In genomic region chr10:31993205-31993604, GRCm38 (mm10) we compare ENCODE assay signal across 18 mouse cellular contexts.
A peak's percentile ranks its signal among the peaks of the same experiment; 100 is the strongest.
DNase-seq lines count a peak whose midpoint lies in the region; ATAC-seq lines count a peak whose summit lies in the region.
"Had no signal": no experiment of that assay in that cellular context is flagged by ENCODE, and none has a peak within 500 bp of the region (broad histone marks: within the 10 kb centered on the region; RNA-seq: fewer than 3 reads in every experiment).

No protein-coding gene starts in this region.

- ATAC-seq in heart, embryonic 14.5 days (ENCODE audit: insufficient number of reproducible peaks, insufficient read depth, low FRiP score, low read depth) = peak; percentile 54; the same call in 1 of the 2 replicates
- ATAC-seq: CD4-positive, CD25-positive, alpha-beta regulatory T cell, adult 4 months; inflammation-experienced regulatory T-cells, adult 6 months had no signal

- H3K27me3 ChIP-seq in heart, embryonic 14.5 days (ENCODE audit: control insufficient read depth, insufficient read depth, low read length) = no peaks in the 10 kb centered on the region
- H3K27me3 ChIP-seq in heart, embryonic 10.5 days (ENCODE audit: insufficient read depth, poor library complexity, severe bottlenecking) = no peaks in the 10 kb centered on the region
- H3K27me3 ChIP-seq: embryonic facial prominence, embryonic 12.5 days; limb, embryonic 13.5 days had no signal

- H3K27ac ChIP-seq in heart, embryonic 14.5 days (replicated peaks in 1 of 2; ENCODE audit: control insufficient read depth in 1 of 2, insufficient read depth in 1 of 2, low read depth in 2 of 2, low read length in 2 of 2) = no peak overlapping the region
- H3K27ac ChIP-seq in heart, embryonic 10.5 days = no peak overlapping the region
- H3K27ac ChIP-seq: embryonic facial prominence, embryonic 12.5 days; limb, embryonic 13.5 days; liver, embryonic 14.5 days had no signal

- DNase-seq in heart, embryonic 10.5 days (ENCODE audit: low spot score) = no peak
- peak; percentile 15 for DNase-seq in 416B (ENCODE audit: low read depth)
- peak; percentile 92 for DNase-seq in Muller cell, postnatal 12 days (ENCODE audit: inconsistent ontology term)
- DNase-seq in lung, postnatal 10 days = peak; percentile 64
- no peak for DNase-seq in left cerebral cortex, adult 8-10 months (ENCODE audit: low spot score in 2 of 2)
- no peak for DNase-seq in cerebellum, postnatal 4 days (ENCODE audit: low spot score in 2 of 2)
- DNase-seq: cerebellum, adult 11 months; cerebellum, postnatal 36 days; kidney, adult 9 months; kidney, postnatal 36 days; right cerebral cortex, postnatal 14 days had no signal

- H3K9ac ChIP-seq in heart, embryonic 14.5 days (ENCODE audit: low read length) = no peak overlapping the region
- H3K9ac ChIP-seq: embryonic facial prominence, embryonic 12.5 days; limb, embryonic 13.5 days; liver, embryonic 14.5 days had no signal

- H3K36me3 ChIP-seq in heart, embryonic 14.5 days (ENCODE audit: control insufficient read depth, insufficient read depth, low read length) = no peaks in the 10 kb centered on the region
- H3K36me3 ChIP-seq in heart, embryonic 10.5 days = no peaks in the 10 kb centered on the region
- H3K36me3 ChIP-seq: embryonic facial prominence, embryonic 12.5 days; G1E; limb, embryonic 13.5 days had no signal

- no peak overlapping the region for H3K4me2 ChIP-seq in heart, embryonic 14.5 days (ENCODE audit: low read length)
- H3K4me2 ChIP-seq: embryonic facial prominence, embryonic 12.5 days; limb, embryonic 13.5 days had no signal

- H3K4me1 ChIP-seq in heart, embryonic 14.5 days (ENCODE audit: control insufficient read depth in 2 of 2, insufficient read depth in 2 of 2, low read length in 2 of 2) = no peaks in the 10 kb centered on the region
- no peaks in the 10 kb centered on the region for H3K4me1 ChIP-seq in heart, embryonic 10.5 days
- H3K4me1 ChIP-seq: embryonic facial prominence, embryonic 12.5 days; limb, embryonic 13.5 days had no signal

- H3K9me3 ChIP-seq in heart, embryonic 14.5 days (ENCODE audit: control insufficient read depth, low read length) = no peaks in the 10 kb centered on the region
- H3K9me3 ChIP-seq in heart, embryonic 10.5 days = no peaks in the 10 kb centered on the region
- H3K9me3 ChIP-seq: embryonic facial prominence, embryonic 12.5 days; G1E; limb, embryonic 13.5 days had no signal

- 57% methylated on average over 1 of the region's 1 CpGs for WGBS in heart, embryonic 14.5 days
- WGBS in heart, embryonic 10.5 days = 49% methylated on average over 1 of the region's 1 CpGs

- no peak overlapping the region for H3K4me3 ChIP-seq in heart, embryonic 14.5 days (ENCODE audit: control insufficient read depth in 1 of 2, insufficient read depth in 1 of 2, low read depth in 1 of 2, low read length in 2 of 2)
- no peak overlapping the region for H3K4me3 ChIP-seq in heart, embryonic 10.5 days
- H3K4me3 ChIP-seq: embryonic facial prominence, embryonic 12.5 days; limb, embryonic 13.5 days had no signal

Comparison
In these comparisons a context has a peak if more than half of its experiments do, and no peak if none do; other contexts are left out.
1. DNase-seq: peak in 416B (single experiment), Muller cell, postnatal 12 days (single experiment) and lung, postnatal 10 days (single experiment); none in heart, embryonic 10.5 days (single experiment), left cerebral cortex, adult 8-10 months (0 of 2) and cerebellum, postnatal 4 days (0 of 2).